Mouse (Mus musculus): ENCODE results near the gene Rhbg. TPM values are rescaled to one million over a fixed set of nuclear protein-coding genes. Genes with fewer than 3 reads are reported as not detected.

The Rhbg gene
- total RNA-seq, 2 experiments from 2014 or later, result not detected

DNA sequence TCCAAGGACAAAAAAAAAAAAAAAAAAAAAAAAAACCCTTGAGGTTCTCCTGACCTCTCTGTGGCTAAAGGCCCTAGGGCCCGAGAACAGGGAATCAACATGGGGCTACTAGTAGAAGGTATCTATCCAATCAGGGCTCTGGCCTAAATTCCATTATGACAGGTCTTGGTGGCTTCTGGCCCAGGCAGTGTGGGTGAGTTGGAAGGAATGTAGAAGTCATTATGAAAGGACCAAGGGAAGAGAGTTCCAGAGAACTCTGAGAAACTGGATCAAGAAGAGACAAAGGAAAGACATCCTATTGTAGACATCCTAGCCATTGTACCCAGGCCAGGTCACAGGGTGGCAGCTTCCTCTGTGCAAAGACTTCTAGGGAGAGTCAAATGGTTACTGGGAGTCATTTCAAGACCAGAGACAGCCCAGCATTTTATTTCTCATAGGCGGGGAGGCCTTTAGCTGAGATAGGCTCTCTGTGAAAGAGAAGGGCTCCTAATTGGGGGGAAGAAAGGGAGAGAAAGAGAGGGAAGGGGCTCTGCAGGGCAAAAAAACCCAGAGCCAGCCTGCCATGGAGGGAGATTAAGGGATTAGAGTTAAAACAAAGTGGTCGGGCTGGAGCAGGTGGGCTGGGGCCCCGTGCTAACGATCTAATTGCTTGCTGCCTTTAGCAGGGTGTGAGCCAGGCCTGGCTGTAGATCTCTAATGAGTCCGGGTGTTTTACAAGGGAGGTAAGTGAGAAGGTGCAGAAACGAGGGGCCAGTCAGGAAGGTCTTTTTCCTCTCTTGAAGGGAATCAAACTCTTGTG, 21.5 kb downstream of the Rhbg start:
- DNase-seq (ENCODE audit: low spot score in 2 of 2), result peak in 1 of 2 experiments; percentile 46
- intact Hi-C loops (cut with DNase I), result loop anchor here (1.0 kb wide), 2 partner anchors 11 to 28 kb away; no protein-coding TSS in a partner anchor

DNA sequence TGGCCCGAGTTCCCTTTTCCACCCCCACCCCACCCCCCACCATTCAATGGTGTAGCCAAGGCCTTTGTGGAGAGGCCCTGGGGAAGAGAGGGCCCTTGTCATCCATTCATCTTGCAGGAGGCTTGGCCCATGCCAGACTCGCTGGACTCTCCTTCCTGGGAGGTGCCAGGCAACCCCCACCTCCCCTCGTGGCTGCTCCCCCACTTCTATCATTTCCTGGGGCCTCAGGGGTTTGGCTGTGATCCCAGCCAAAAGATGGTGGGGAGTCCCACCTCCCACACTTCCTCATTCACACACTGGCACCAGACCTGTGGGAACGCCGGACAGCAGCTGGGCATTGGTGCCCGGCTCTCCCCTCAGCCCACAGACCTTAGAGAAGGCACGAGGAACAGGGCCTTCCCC, 22.2 kb downstream of the Rhbg start:
- peak in 1 of 2 experiments; percentile 87 for DNase-seq (ENCODE audit: low spot score in 2 of 2)
- intact Hi-C loops (cut with DNase I), result loop anchor here (1.0 kb wide), 2 partner anchors 10 to 27 kb away; no protein-coding TSS in a partner anchor

DNA sequence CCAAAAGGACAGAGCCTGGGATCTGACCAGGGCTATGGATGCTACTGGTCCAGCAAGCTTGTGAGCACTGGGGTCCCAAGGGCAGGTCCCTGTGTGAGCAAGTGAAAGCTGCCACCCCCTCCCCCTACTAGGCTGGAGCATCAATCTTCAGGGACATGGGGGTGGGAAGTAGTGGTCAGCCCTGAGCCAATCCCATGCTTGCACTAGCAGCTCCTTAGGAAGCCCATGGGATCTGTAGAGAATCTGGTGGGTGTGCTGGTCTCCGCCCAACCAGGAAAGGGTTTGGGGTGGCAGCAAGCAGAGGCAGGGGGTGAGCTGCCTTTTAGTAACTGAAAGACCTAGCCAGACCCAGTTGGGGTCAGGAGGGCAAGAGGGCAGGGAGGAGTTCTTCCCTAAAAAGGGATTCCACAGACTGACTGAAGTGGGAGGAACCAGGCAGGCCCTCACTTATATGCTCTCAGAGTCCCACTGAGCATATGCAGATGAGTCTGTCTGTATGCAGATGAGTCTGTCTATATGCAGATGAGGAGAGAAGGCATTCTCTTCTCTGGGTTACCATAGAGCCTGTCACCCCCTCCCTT, 23.4 kb downstream of the Rhbg start:
- intact Hi-C loops (cut with DNase I), result no loop called here
- DNase-seq (ENCODE audit: low spot score in 2 of 2), result peak in 1 of 2 experiments; percentile 79

DNA sequence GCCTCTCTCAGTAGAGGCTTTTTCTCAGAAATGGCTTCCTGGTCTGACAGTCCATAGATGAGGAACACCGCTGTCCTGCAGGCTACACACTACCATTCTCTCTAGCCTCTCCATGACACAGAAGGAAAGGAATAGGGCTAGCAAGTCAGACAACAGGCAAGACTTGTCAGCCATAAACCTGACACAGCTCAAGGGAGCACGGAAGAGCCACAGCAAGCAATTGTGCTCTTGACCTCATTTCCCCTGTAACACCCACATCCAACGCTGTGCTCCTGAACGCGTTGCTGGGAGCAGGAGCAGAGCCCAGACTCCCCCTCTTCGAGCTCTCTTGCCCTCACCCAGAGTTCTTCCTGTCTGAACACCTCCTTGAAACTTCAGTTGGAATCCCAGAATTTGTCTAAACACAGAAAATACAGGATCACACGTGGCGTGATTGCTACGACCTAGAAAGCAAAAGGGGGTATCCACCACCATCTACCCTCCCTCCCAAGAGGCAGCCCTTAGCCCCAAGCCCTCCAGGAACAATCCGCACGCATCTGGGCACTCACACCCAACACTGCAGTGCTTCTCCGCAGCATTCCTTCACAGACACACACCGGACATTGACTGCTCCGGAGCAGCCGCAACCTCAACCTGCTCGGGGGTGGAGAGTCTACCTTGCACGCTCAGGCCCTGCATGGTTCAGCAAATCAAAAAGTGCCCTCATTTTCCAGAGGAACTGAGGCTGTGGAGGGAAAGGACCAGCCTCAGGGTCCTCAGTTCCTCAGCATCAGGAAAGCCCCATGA, 24.1 kb downstream of the Rhbg start:
- intact Hi-C loops (cut with DNase I), result no loop called here
- peak in 1 of 2 experiments; percentile 39 for DNase-seq (ENCODE audit: low spot score in 2 of 2)

DNA sequence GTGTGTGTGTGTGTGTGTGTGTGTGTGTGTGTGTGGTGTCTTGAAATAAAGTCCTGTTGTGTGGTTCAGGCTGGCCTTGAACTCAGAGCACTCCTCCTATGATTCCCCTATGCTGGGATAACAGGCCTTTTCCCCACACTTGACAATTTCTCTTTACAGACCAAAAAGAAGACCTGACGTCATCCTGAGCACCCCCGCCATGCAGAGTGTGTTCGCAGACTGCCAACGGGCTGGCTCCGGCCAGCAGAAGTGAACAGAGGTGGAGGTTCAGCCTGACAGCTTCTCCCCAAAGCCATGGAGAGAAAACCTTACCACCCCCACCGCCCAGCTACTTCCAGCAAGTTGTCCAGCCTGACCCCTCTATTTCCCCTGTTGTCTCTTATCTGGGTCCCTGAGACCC, 25.0 kb downstream of the Rhbg start:
- DNase-seq (ENCODE audit: low spot score in 2 of 2), result peak in 1 of 2 experiments; percentile 65
- intact Hi-C loops (cut with DNase I), result no loop called here

DNA sequence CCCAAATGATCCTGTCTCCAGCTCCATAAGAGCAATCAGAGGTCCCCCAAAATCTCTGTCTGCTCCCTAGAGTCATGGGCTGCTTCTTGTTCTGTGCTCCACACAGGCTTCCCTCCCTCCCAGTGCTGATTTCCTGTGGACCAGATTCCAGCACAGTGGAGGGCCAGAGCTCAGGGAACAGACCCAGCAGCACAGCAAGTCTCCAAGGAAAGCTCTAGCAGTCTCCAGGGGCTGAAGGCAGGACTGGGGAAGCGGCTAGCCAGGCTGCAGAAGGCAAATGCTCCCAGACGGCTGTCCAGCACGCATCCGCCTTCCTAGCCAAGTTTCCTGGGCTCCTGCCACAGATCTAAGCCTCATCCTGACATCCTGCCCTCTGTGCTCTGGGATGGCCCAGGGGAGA, 25.6 kb downstream of the Rhbg start:
- intact Hi-C loops (cut with DNase I), result no loop called here
- DNase-seq (ENCODE audit: low spot score in 2 of 2), result peak in 1 of 2 experiments; percentile 36

DNA sequence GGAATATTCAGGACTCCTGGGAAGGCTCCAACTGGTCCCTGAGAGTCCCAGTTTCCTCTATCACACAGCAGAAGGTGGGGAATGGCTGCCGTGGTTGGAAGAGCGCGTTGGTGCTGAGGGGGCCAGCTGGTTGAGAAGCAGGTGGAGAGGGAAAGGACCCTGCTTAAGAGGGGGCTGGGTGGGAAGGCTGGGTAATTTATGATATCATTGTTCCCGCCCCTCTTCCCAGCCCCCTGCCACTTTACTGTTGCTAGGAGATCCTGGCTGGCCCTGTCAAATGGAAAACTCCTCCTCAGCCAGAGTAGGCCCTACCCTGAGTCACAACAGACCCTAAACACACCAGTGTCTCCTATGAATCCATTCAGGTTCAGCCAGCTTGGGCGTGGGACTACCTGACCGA, 26.5 kb downstream of the Rhbg start:
- peak; percentile 11 to 53 for DNase-seq (ENCODE audit: low spot score in 2 of 2)

DNA sequence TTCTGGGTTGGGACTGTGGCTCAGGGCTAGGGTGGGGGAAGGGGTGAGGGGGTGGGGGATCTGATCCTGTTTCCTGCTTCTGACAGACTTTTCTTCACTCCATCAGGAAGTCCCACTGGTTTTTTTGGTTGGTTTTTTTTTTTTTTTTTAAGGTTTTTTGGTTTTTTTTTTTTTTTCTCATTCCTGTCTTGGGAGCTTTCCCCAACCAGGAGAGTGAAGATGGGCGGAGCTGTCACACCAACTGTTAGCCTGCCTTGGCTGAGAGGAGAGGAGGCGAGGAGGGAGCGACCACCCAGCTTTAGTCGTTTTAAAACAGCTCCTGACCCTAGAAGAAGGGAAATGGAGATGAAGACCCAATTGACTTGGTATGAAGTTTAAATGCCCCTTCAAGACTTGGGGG, 27.2 kb downstream of the Rhbg start:
- no peak for DNase-seq (ENCODE audit: low spot score in 2 of 2)
- intact Hi-C loops (cut with DNase I), result no loop called here

More for the DNA sequence above, 26.5 kb downstream of the Rhbg start:
- intact Hi-C loops (cut with DNase I), result no loop called here

DNA sequence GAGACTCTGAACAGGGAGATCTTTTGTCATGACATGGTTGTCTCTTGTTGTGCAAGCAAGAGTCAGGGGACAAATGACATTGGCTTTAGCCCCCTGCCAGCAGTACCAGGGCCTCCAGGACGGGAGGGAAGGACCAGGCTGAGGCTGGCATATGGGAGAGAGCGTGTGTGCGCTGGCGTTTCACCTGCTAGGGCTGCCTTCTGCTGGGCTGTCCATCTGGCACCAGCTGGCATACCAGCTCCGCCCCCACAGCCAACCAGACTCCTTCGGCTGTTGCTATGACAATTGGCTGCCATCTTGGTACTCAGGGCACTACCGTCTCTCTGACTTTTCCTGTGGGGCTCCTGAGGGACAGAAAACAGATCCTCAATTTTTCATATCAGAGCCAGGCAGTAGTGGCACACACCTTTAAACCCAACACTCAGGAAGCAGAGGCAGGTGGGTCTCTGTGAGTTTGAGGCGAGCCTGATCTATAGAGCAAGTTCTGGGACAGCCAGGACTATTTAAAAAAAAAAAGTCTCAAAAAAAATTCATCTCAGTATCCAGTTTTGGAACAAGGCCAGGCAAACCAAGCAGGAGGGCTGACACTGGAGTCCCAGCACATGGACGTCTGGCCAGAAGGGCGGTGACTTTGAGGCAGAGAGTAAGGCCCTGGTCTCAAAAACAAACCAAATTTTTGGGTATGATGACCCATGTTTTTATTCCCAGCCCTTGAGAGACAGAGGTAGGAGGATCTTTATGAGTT, 28.2 kb downstream of the Rhbg start:
- DNase-seq (ENCODE audit: low spot score in 2 of 2), result peak; percentile 70 to 87
- intact Hi-C loops (cut with DNase I), result no loop called here

DNA sequence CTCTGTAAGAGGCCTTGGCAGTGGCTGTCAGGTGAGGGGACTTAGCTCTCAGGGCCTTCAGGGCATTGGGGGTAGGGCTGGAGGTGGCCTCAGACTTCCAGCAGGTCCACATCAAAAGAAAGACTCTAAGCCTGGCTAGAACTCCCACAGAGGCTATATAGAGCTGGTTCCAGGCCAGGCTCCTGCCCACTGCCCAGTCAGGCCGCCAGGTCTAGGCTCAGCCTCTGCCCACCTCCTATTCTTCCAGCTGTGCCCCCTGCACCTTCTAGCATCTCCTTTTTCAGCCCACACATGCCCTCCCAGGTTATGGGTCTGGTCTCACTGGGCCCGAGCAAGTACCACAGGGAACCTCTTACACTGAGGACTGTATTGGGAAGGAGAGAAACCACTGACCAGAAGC, 29.6 kb downstream of the Rhbg start:
- intact Hi-C loops (cut with DNase I), result loop anchor here (5.0 kb wide), 1 partner anchor 83 kb away; the partner anchor contains the start of gene Mef2d

DNA sequence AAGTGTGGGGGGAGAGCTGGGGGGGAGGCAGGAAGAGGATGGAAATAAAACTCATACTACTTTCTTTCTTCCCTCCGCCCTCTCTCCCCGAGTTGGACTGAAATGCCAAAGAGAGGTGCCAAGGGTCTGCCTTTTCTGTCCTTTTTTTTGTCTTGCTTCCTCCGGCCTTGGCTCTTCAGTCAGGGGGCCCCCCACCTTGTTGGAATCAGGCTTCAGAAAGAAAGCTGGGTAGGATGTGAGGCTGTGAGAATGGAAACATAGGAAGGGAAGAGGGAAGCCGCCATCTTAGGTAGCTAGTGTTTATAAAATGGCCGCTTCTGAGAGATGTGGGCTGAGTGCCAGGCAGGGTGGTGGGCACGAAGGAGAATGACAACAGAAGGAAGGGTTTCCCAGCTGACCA, 32.1 kb downstream of the Rhbg start:
- DNase-seq (ENCODE audit: low spot score in 2 of 2), result no peak
- intact Hi-C loops (cut with DNase I), result loop anchor here (1.0 to 5.0 kb wide), 2 partner anchors 10 to 80 kb away; partner anchors contain the start of gene Mef2d

More for the DNA sequence above, 29.6 kb downstream of the Rhbg start:
- no peak for DNase-seq (ENCODE audit: low spot score in 2 of 2)

DNA sequence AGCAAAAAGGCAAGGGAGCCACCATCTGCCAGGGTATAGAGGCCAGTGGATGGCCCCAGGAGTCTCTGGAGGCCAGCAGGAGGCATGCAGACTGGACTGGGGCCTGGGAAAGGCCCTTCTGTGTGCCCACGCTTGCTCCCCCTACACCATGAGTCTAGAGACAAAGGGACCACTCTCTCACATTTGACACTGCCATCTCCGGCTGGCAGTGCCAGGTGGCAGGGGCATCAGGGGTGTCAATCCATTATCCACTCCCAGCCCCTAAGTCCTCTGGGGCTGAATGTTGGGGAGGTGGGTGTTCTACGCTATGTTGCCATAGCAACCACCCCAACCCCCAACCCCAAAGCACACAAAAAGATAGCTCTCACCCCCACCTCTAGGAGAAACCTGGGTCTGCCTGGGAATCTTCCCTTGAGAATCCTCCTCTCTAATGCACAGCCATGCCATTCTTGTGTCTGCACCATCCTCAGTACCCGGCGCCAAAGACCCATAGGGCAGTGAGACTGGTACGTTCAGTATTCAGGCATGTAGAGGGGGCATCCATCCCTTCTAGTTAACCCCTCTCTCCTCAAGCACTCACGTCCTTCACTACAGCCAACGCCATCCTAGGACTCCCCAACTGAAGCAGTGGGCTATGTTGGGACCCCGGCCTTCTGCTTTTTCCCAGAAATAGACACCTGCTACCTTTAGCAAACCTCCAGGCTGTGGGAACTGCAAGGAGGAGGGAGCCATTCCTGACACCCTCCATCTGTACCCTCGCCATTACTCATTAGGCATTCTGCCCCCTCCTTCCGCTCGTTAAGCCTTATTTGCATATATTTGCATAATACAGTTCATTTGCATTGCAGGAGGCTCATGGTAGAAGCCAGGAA, 32.8 kb downstream of the Rhbg start:
- intact Hi-C loops (cut with DNase I), result loop anchor here (1.0 to 5.0 kb wide), 2 partner anchors 11 to 79 kb away; partner anchors contain the start of gene Mef2d
- DNase-seq (ENCODE audit: low spot score in 2 of 2), result peak; percentile 79 to 98

DNA sequence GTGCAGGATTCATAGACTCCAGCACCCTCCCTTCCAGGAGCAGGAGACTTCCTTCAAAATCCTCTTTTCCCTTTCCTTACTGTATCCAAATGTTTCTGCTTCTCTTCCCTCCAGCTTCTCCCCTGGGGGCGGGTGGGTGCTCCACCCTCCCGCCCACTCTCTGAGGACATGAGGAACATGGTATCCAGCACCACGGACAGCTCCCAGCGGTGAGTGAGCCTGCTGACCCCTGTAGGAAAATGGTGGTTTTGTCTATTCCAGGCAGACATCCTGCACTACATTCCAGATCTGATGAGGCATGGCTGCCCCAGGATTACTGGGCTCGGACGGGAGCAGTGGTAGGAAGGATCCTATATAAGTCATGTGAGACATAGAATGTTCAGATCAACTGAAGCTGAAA, 33.7 kb downstream of the Rhbg start:
- peak in 1 of 2 experiments; percentile 44 for DNase-seq (ENCODE audit: low spot score in 2 of 2)
- intact Hi-C loops (cut with DNase I), result loop anchor here (5.0 kb wide), 1 partner anchor 79 kb away; the partner anchor contains the start of gene Mef2d

DNA sequence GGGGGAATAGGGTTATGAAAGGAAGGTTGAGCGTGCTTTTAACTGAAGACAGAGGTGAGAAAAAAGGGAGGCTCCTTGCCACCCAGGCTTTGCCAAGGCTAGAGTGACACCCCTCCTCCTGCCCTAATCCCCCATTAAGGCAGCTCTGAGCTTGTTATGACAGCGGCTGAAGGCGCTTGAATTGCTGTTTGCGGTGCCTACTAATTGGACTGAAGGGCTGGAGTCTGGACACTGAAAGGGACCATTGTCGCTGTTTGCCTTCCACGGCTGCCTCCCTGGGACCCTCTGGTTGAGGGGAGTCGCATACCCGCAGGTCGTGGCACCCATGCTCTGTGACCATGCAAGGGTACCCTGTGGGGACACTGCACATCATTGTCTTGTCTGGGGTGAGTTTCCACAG, 34.6 kb downstream of the Rhbg start:
- peak in 1 of 2 experiments; percentile 39 for DNase-seq (ENCODE audit: low spot score in 2 of 2)
- intact Hi-C loops (cut with DNase I), result loop anchor here (5.0 kb wide), 1 partner anchor 78 kb away; the partner anchor contains the start of gene Mef2d

DNA sequence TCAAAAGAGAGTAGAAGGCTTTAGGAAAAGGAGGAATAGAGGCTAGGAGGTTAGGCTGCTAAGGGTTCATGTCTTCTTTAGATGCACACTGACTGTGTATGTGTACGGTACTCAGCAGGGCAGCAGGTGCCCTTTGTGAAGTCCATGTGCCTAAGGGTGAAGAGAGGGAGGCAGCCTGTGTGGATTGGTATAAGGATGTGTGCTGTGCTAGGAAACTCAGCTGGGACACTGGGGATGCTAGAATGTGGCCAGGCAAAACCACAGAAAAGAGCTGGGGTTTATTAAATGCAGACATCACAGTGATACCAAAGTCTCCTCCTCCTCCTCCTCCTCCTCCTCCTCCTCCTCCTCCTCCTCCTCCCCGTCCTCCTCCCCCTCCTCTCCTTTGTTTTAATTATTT, 36.8 kb downstream of the Rhbg start:
- intact Hi-C loops (cut with DNase I), result no loop called here

DNA sequence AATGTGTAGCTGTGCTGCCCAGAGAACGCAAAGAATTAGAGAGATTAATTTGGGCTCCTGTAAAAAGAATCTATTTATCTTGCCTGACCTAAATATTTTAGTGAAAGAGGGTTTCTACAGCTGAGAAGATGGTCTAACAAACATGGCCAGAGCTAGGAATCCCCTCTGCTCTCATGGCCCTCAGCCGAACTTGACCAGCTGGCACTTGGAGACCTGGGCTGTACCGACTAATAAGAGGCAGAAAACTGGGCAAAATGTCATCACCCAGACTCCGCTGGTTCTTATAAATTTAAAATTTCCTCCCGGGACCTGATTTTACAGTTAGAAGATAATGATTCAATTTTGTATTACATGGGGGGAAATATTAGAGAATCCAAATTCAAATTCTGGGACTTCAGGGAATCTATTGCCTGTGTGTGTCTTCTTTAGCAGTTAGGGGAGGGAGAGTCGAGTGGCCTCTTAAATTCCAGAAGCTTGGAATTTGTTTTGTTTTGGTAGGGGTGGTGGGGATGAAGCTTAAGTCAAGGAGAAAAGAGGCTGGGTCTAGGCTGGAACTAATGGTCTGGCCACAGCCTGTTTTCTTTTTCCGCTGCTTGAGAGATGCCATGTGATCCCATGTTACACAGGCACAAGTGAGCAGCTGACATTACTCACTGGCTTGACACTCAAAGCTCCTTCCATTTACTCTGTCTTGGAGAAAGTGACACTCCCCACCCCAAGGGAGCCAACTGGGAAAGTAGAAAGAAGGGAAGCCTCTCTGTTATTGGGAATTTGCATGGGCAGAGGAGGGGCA, 37.8 kb downstream of the Rhbg start:
- intact Hi-C loops (cut with DNase I), result no loop called here
- DNase-seq (ENCODE audit: low spot score in 2 of 2), result peak in 1 of 2 experiments; percentile 62

More for the DNA sequence above, 36.8 kb downstream of the Rhbg start:
- no peak for DNase-seq (ENCODE audit: low spot score in 2 of 2)

DNA sequence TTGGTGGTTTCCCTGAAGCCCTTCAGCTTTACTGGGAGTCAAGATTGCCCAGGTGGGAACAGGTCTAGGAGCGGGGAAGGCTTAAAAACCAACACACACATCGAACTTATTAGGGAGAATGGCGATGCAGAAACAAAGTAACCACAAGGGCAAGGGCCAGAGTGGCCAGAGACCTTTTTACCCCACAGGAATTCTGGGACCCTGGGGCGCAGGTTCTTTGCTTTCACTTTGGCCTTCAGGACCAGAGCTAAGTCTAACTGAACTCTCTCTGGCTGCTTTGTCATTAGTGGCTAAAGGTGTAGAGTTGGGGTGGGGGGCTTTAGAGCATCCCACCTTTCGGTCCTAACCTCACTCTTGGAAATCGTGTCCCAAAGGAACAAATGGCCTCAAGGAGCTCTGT, 38.4 kb downstream of the Rhbg start:
- intact Hi-C loops (cut with DNase I), result no loop called here
- DNase-seq (ENCODE audit: low spot score in 2 of 2), result no peak
